Comparison of ENCODE assay signal across 7 mouse cellular contexts in the genomic region with DNA sequence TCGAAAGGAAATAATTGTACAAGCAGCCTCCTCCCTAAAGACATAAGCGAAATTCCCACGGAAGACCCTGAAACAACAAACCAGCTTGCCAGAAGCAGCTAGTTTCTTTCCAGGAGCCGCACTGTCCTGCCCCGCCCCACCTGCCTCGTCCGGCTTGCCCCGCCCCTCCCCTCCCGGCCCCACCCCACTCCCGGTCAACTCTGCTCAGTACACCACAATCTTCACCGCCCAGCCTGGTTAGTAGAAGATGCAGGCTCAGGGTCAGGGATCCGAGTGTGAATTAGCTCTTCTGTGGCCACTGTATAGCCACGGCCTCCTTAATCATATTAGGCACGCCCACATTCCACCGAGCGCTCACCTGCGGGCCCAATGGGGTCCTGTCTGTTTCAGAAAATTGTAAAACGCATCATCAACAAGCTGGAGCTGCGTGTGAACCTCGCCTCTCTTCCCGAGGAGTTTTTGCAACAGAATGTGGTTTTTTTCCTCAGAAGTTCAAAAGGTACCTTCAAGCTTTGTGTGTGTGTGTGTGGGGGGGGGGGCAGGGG. TPM values are rescaled to one million over a fixed set of nuclear protein-coding genes. Genes with fewer than 3 reads are reported as not detected.
DNase-seq lines count a peak whose midpoint lies in the region; ATAC-seq and TF ChIP-seq lines count a peak whose summit lies in the region.

No protein-coding gene starts in this region.

- TF ChIP-seq CTCF in CH12.LX (conservative IDR thresholded peaks at IDR 0.05 in 1 of 2, IDR thresholded peaks at IDR 0.05 in 1 of 2; ENCODE audit: low read depth in 2 of 2, low read length in 2 of 2): no peak

- peak overlapping the region; percentile 83 for H3K4me2 ChIP-seq in CH12.LX (ENCODE audit: insufficient read depth, low read depth, poor library complexity, severe bottlenecking)
- H3K4me2 ChIP-seq in hindbrain, embryonic 13.5 days: peak overlapping the region; percentile 39
- peak overlapping the region; percentile 52 for H3K4me2 ChIP-seq in liver, embryonic 13.5 days

- dilution Hi-C loops in CH12.LX (cut with MboI; ENCODE audit: extremely low pct_ligation_motif_present, extremely low pct_unique_long_range_greater_than_20kb, low sequenced_read_pairs): no loop called here

- no peak overlapping the region for H3K9ac ChIP-seq in CH12.LX (ENCODE audit: insufficient read depth, low read depth)
- no peak overlapping the region for H3K9ac ChIP-seq in hindbrain, embryonic 13.5 days
- H3K9ac ChIP-seq in liver, embryonic 13.5 days: no peak overlapping the region

- TF ChIP-seq EP300 in CH12.LX (IDR thresholded peaks at IDR 0.05; ENCODE audit: low read length): no peak

- no peak for TF ChIP-seq POLR2A in CH12.LX (IDR thresholded peaks at IDR 0.05; ENCODE audit: low read depth, low read length)

- TF ChIP-seq RAD21 in CH12.LX (IDR thresholded peaks at IDR 0.05; ENCODE audit: low read depth, low read length): no peak

- DNase-seq in CH12.LX (ENCODE audit: extremely low read depth): no peak
- DNase-seq in Muller cell, postnatal 12 days (ENCODE audit: inconsistent ontology term): peak; percentile 11
- no peak for DNase-seq in liver, embryonic 13.5 days
- DNase-seq in layer of hippocampus, postnatal 14 days (ENCODE audit: low spot score in 2 of 2): no peak
- DNase-seq in layer of hippocampus, postnatal 36 days: no peak
- DNase-seq in ovary, postnatal 14 days (ENCODE audit: low spot score): no peak

- H3K9me3 ChIP-seq in CH12.LX (replicated peaks; ENCODE audit: low read length): no peaks in the 10 kb centered on the region
- no peaks in the 10 kb centered on the region for H3K9me3 ChIP-seq in hindbrain, embryonic 13.5 days
- no peaks in the 10 kb centered on the region for H3K9me3 ChIP-seq in liver, embryonic 13.5 days (replicated peaks)

- in situ Hi-C loops in CH12.LX (cut with MboI; ENCODE audit: low pct_ligation_motif_present, low pct_unique_long_range_greater_than_20kb, low sequenced_read_pairs): no loop called here

- ATAC-seq in hindbrain, embryonic 13.5 days (ENCODE audit: low FRiP score): no peak
- no peak for ATAC-seq in liver, embryonic 13.5 days (ENCODE audit: low read depth)

- H3K36me3 ChIP-seq in CH12.LX (replicated peaks in 1 of 2; ENCODE audit: control insufficient read depth in 1 of 2, insufficient read depth in 1 of 2, low read length in 1 of 2): peaks cover 0 to 8% of the 10 kb centered on the region in 2 experiments
- H3K36me3 ChIP-seq in hindbrain, embryonic 13.5 days: no peaks in the 10 kb centered on the region
- no peaks in the 10 kb centered on the region for H3K36me3 ChIP-seq in liver, embryonic 13.5 days

- 17% methylated on average over 21 of the region's 21 CpGs for WGBS in hindbrain, embryonic 13.5 days
- whole genome bisulfite sequencing in liver, embryonic 13.5 days (ENCODE audit: insufficient replicate concordance): 7% methylated on average over 21 of the region's 21 CpGs

- H3K27me3 ChIP-seq in CH12.LX (replicated peaks): no peaks in the 10 kb centered on the region
- peaks cover 3% of the 10 kb centered on the region for H3K27me3 ChIP-seq in hindbrain, embryonic 13.5 days
- no peaks in the 10 kb centered on the region for H3K27me3 ChIP-seq in liver, embryonic 13.5 days

- no peak overlapping the region for H3K27ac ChIP-seq in CH12.LX (ENCODE audit: insufficient read depth, low read depth)
- H3K27ac ChIP-seq in hindbrain, embryonic 13.5 days: no peak overlapping the region
- no peak overlapping the region for H3K27ac ChIP-seq in liver, embryonic 13.5 days

- no peaks in the 10 kb centered on the region for H3K79me2 ChIP-seq in CH12.LX (replicated peaks; ENCODE audit: control insufficient read depth, extremely low read depth, insufficient read depth, poor library complexity, severe bottlenecking)

- peak overlapping the region; percentile 20 to 35 (median 29) for H3K4me3 ChIP-seq in CH12.LX (replicated peaks in 1 of 3; ENCODE audit: low read depth in 2 of 3, low read length in 2 of 3, poor library complexity in 1 of 3)
- H3K4me3 ChIP-seq in hindbrain, embryonic 13.5 days: peak overlapping the region; percentile 12; the same call in 1 of the 2 replicates
- peak overlapping the region; percentile 35 for H3K4me3 ChIP-seq in liver, embryonic 13.5 days (replicated peaks)

- H3K4me1 ChIP-seq in CH12.LX (ENCODE audit: control insufficient read depth in 1 of 2, insufficient read depth in 2 of 2): no peaks in the 10 kb centered on the region; a peak in 1 of 4 replicates
- H3K4me1 ChIP-seq in hindbrain, embryonic 13.5 days (replicated peaks): peaks cover 7% of the 10 kb centered on the region
- peaks cover 7% of the 10 kb centered on the region; the same call in 1 of the 2 replicates for H3K4me1 ChIP-seq in liver, embryonic 13.5 days (replicated peaks)

TF ChIP-seq in CH12.LX, 34 proteins besides CTCF, POLR2A, EP300 and RAD21:
- no peak for TF ChIP-seq RCOR1 (conservative IDR thresholded peaks at IDR 0.05; ENCODE audit: low read depth, low read length)
- TF ChIP-seq HCFC1 (IDR thresholded peaks at IDR 0.05; ENCODE audit: low read depth, low read length): no peak
- TF ChIP-seq SIN3A (IDR thresholded peaks at IDR 0.05; ENCODE audit: low read length): no peak
- TF ChIP-seq ZKSCAN1 (IDR thresholded peaks at IDR 0.05; ENCODE audit: borderline replicate concordance, low read depth, low read length): no peak
- TF ChIP-seq E2F4 (IDR thresholded peaks at IDR 0.05; ENCODE audit: insufficient replicate concordance, low read depth, low read length): no peak
- no peak for TF ChIP-seq MXI1 (IDR thresholded peaks at IDR 0.05; ENCODE audit: low read depth, low read length)
- no peak for TF ChIP-seq USF1 (IDR thresholded peaks at IDR 0.05; ENCODE audit: low read depth, low read length)
- TF ChIP-seq JUN (IDR thresholded peaks at IDR 0.05; ENCODE audit: insufficient read depth, low read depth, low read length): no peak
- TF ChIP-seq UBTF (IDR thresholded peaks at IDR 0.05; ENCODE audit: low read depth, low read length): no peak
- no peak for TF ChIP-seq NELFE (IDR thresholded peaks at IDR 0.05; ENCODE audit: low read depth, low read length)
- TF ChIP-seq MAZ (IDR thresholded peaks at IDR 0.05; ENCODE audit: low read depth, low read length): no peak
- no peak for TF ChIP-seq CHD1 (IDR thresholded peaks at IDR 0.05; ENCODE audit: low read depth, low read length)
- TF ChIP-seq PAX5 (IDR thresholded peaks at IDR 0.05; ENCODE audit: low read length): no peak
- TF ChIP-seq JUND (conservative IDR thresholded peaks at IDR 0.05; ENCODE audit: low read depth, low read length): no peak
- TF ChIP-seq BHLHE40 (IDR thresholded peaks at IDR 0.05; ENCODE audit: low read depth, low read length): no peak
- no peak for TF ChIP-seq SMC3 (IDR thresholded peaks at IDR 0.05; ENCODE audit: low read depth, low read length)
- TF ChIP-seq KAT2A (IDR thresholded peaks at IDR 0.05; ENCODE audit: insufficient replicate concordance, low read length): no peak
- TF ChIP-seq ZC3H11A (IDR thresholded peaks at IDR 0.05; ENCODE audit: low read depth, low read length): no peak

RNA-seq across cellular contexts. Expression of a gene that starts 4.8 kb away (rescaled TPM):
- total RNA-seq in CH12.LX (2012; rRNA removed) (0.04 and 0.08 TPM in 2 replicates), CH12.LX (2014; rRNA removed) (0.03 and 0.28 TPM in 2 replicates)
- polyA plus RNA-seq in CH12.LX (2012; ENCODE audit: insufficient read length, low read depth): 0.26 and 0.30 TPM in 2 replicates
- 0.09 and 0.14 TPM in 2 replicates for polyA plus RNA-seq in hindbrain, embryonic 13.5 days (2015; fragmentation: Nextera tagmentation; extraction: Ambion mirVana)
- not detected in 2 replicates for polyA plus RNA-seq in liver, embryonic 13.5 days (2015; fragmentation: Nextera tagmentation; extraction: Ambion mirVana)
- under 1 TPM; 0.60 to 0.97 TPM for total RNA-seq in layer of hippocampus, postnatal 14 days (2021)
- under 1 TPM; 0.40 to 0.52 TPM for total RNA-seq in layer of hippocampus, postnatal 36 days (2021)
